Mouse (Mus musculus): ENCODE measurements around the gene Tprn.

GRCm38 (mm10) chr2:25290101-25290815 is 27.8 kb downstream of the Tprn start:
- no peak for TF ChIP-seq TAL1 (IDR thresholded peaks at IDR 0.05; ENCODE audit: low read length)
- no peak for TF ChIP-seq GATA1 (IDR thresholded peaks at IDR 0.05; ENCODE audit: low read length)

Data from erythroblast, embryonic 14.5 days (primary cell).